Mouse (Mus musculus) liver, embryonic 11.5 days (tissue): ENCODE results near the gene Myo3b. TPM values are rescaled to one million over a fixed set of nuclear protein-coding genes. Genes with fewer than 3 reads are reported as not detected.

Experiments
- ATAC-seq: fragments of 200-750 bp; cut with Nextera tagmentation; replicated peaks from 2 replicates; pipeline ENCODE4 v1.8.0; 2017; ENCODE audit warnings: moderate number of reproducible peaks, mild to moderate bottlenecking, moderate TSS enrichment, moderate library complexity; ENCODE audit not compliant: low FRiP score
- DNase-seq: peaks from one replicate; pipeline ENCODE4 v3.0.0-alpha.2; 2017; ENCODE audit warnings: low spot score
- H3K27ac ChIP-seq: fragments of 300-500 bp; sonication (generic); 2 replicates; pipeline ENCODE4 v1.5.1; 2014; ENCODE audit warnings: mild to moderate bottlenecking, low read depth, low read length, control low read depth
- H3K27me3 ChIP-seq: fragments of 300-500 bp; sonication (generic); replicated peaks from 2 replicates; pipeline ENCODE4 v1.6.1; 2014; ENCODE audit warnings: low read length, mixed read lengths; ENCODE audit not compliant: control insufficient read depth, insufficient read depth
- H3K36me3 ChIP-seq: fragments of 300-500 bp; sonication (generic); 2 replicates; pipeline ENCODE4 v1.6.1; 2014; ENCODE audit warnings: mild to moderate bottlenecking, low read length, moderate library complexity, mixed read lengths; ENCODE audit not compliant: control insufficient read depth, insufficient read depth
- H3K4me1 ChIP-seq: fragments of 300-500 bp; sonication (generic); replicated peaks from 2 replicates; pipeline ENCODE4 v1.6.1; 2014; ENCODE audit warnings: low read length, mixed read lengths; ENCODE audit not compliant: control insufficient read depth, insufficient read depth
- H3K4me2 ChIP-seq: fragments of 300-500 bp; sonication (generic); 2 replicates; pipeline ENCODE4 v1.6.1; 2014; ENCODE audit warnings: mild to moderate bottlenecking, control low read depth, moderate library complexity
- H3K4me3 ChIP-seq: fragments of 300-500 bp; sonication (generic); 2 replicates; pipeline ENCODE4 v1.5.1; 2014; ENCODE audit warnings: low read depth, low read length, control low read depth
- H3K9ac ChIP-seq: fragments of 300-500 bp; sonication (generic); 2 replicates; pipeline ENCODE4 v1.6.1; 2014; ENCODE audit warnings: low read depth, low read length, control low read depth
- H3K9me3 ChIP-seq: fragments of 300-500 bp; sonication (generic); 2 replicates; pipeline ENCODE4 v1.6.1; 2016; ENCODE audit warnings: low read length, inconsistent platforms, mixed read lengths; ENCODE audit not compliant: control insufficient read depth
- WGBS: fragments of 180-500 bp; shearing (Covaris S2); extraction: QIAGEN DNeasy Blood & Tissue Kit; methylation state at CpG from one replicate; pipeline ENCODE4 v1.1.7; 2014; 5-methylcytosine and 5-hydroxymethylcytosine counted together
- polyA plus RNA-seq: library from polyadenylated mRNA; unstranded; fragments of >200 nt; fragmentation: Nextera tagmentation; extraction: Ambion mirVana; gene quantifications from 2 replicates; pipeline ENCODE4 v1.2.1, GENCODE M21; 2014

The Myo3b gene
- polyA plus RNA-seq, 1 experiment from 2014 or later, result not detected

DNA sequence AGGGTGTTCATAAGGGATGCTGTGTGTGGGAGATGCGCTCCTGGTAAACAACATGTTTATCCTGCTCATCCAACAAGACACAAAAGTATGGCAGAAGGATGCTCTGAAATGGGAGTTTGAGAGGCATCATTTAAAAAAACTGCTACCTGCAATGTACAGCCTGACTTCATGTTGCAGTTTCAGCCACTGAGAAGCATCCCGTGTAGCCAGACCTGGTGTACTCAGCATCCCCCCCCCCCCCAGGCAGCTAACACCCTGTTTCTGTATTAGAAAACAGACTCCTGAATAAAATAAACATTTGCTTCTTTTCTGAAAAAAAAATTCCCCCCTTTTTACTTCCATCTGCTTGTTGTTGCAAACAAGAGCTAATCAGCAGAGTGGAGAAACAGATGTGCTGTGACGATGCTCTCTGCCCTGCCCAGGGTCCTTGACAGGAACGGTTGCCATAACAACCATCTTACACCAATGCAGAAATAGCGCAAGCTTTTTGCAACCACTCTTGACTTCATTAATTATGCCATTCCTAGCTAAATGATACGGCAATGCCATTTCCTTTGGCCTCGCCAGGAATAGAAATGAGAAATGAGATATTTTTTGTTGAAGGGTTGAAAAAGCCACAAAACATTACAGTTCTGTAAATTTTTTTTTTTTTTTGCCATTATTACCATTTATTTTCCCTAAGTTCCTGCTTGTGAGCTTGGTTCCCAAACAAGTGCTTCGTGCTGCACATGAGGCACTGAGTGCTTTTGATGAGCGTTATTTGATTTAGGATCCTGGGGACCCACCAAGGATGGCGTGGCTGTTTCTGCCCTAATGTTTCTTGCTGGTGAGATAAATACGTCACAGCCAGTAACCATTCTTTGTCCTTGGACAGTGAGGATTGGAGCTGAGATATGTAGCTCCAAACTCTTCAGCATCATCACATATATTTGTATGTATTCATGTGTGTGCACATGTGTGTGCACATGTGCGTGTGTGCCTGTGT, 75.2 kb downstream of the Myo3b start:
- H3K4me2 ChIP-seq, result no peak overlapping the region
- H3K36me3 ChIP-seq, result no peaks in the 10 kb centered on the region
- ATAC-seq (no peak), DNase-seq (no peak)
- no peak overlapping the region for H3K9ac ChIP-seq
- H3K4me3 ChIP-seq, result no peak overlapping the region
- H3K4me1 ChIP-seq, result no peaks in the 10 kb centered on the region
- H3K27ac ChIP-seq, result no peak overlapping the region
- WGBS, result 67% methylated on average over 12 of the region's 12 CpGs
- H3K27me3 ChIP-seq, result no peaks in the 10 kb centered on the region
- no peaks in the 10 kb centered on the region for H3K9me3 ChIP-seq

DNA sequence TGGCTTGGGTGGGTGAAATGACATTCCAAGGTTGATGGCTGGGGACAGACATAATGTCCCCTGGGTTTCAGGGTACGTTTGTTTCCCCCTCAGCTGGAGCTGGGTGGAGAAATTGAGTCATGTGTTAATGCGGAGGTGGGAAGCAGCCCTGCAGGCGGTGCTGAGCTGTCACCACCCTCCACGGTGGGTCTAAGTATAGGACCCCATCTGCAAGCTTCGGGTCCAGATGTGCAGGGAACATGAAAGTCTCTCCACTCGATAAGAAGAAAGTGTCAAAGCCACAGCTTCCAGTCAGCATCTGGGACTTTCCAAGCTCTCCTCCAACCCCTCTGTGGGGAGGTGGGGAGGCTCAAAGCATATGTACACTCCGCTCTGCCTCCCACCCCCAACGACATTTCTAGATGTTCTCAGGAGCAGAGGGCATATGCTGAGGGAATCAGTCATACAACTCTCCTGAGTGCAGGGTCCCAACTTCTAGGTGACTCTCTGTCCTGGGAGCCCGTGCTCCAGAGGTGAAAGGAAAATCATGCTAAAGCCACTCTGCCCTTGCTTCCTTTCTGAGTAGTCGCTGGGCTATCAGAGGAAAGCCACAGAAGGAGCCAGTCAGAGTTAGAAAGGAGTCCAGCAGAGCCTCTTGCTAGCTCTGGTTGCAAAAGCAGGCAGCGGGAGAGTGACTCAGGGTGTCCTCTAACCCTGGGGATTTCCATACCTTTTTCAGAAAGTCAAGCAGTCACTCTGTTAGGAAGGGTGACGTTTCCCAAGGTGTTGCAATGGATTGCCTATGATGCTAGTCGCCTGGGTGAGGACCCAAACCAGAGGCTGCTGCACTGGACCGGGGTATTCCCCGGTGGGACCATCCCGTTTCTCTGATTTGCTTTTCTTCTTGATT, 79.7 kb downstream of the Myo3b start:
- H3K27me3 ChIP-seq, result no peaks in the 10 kb centered on the region
- DNase-seq (no peak), ATAC-seq (no peak)
- no peak overlapping the region for H3K4me3 ChIP-seq
- WGBS, result 48% methylated on average over 16 of the region's 16 CpGs
- H3K9me3 ChIP-seq, result no peaks in the 10 kb centered on the region
- H3K9ac ChIP-seq, result no peak overlapping the region
- H3K36me3 ChIP-seq, result no peaks in the 10 kb centered on the region
- H3K4me2 ChIP-seq, result no peak overlapping the region
- no peak overlapping the region for H3K27ac ChIP-seq
- no peaks in the 10 kb centered on the region for H3K4me1 ChIP-seq

DNA sequence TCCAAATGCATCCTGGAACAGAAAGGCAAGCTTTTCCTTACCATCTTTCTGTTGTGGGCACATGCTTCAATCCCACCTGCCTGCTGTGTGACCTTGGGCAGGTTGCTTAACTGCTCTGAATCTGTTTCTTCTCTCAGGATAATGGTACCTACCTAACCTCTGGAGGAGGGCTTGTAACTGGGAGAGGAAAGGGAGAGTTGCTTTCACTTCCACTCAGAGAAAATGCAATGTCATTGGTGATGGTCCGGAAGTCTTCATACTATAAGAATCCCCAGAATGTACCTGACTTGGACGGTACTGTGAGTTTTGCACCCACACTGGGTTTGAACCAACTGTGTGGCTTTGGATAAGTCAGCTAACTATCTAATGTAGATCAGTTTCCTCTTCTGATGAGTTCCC, 80.3 kb downstream of the Myo3b start:
- no peak overlapping the region for H3K4me2 ChIP-seq
- no peaks in the 10 kb centered on the region for H3K27me3 ChIP-seq
- H3K36me3 ChIP-seq, result no peaks in the 10 kb centered on the region
- no peaks in the 10 kb centered on the region for H3K9me3 ChIP-seq
- no peak for ATAC-seq
- no peak overlapping the region for H3K4me3 ChIP-seq
- no peak overlapping the region for H3K27ac ChIP-seq
- no peaks in the 10 kb centered on the region for H3K4me1 ChIP-seq
- H3K9ac ChIP-seq, result no peak overlapping the region
- 82% methylated on average over 2 of the region's 2 CpGs for WGBS
- no peak for DNase-seq

DNA sequence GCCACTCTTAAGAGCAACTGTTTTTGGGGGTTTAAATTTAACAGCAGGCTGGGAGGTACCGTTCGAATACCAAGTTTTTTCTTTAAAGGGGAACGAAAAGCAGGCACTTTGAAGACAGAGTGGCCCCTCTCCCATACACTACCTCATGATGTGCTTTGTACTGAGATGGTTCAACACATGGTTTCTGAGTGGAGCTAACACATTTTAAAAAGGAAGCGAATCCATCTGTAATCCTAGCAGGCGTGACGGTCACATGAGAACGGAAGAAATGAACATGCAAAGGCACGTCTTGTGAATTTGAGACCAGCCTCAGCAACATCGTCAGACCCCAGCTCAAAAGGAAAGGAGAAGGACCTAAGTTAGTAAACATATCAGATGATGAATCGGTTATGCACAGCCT, 87.4 kb downstream of the Myo3b start:
- no peak overlapping the region for H3K27ac ChIP-seq
- H3K4me3 ChIP-seq, result no peak overlapping the region
- no peaks in the 10 kb centered on the region for H3K36me3 ChIP-seq
- 73% methylated on average over 10 of the region's 10 CpGs for WGBS
- ATAC-seq (no peak), DNase-seq (no peak)
- no peak overlapping the region for H3K9ac ChIP-seq
- H3K27me3 ChIP-seq, result peaks cover 14% of the 10 kb centered on the region
- no peaks in the 10 kb centered on the region for H3K4me1 ChIP-seq
- H3K4me2 ChIP-seq, result no peak overlapping the region
- no peaks in the 10 kb centered on the region for H3K9me3 ChIP-seq

GRCm38 (mm10) chr2:70126783-70127182, 87.9 kb downstream of the Myo3b start:
- Histone ChIP-seq H3K27me3 (peaks cover 15% of the 10 kb centered on the region), H3K4me2 (peak overlapping the region; percentile 18; the same call in 1 of the 2 replicates), H3K27ac (no peak overlapping the region), H3K9ac (no peak overlapping the region), H3K36me3 (no peaks in the 10 kb centered on the region), H3K4me3 (no peak overlapping the region), H3K4me1 (no peaks in the 10 kb centered on the region), H3K9me3 (no peaks in the 10 kb centered on the region)
- 3% methylated on average over 13 of the region's 13 CpGs for WGBS
- ATAC-seq (no peak), DNase-seq (peak; percentile 62)

GRCm38 (mm10) chr2:70127351-70128148, 88.6 kb downstream of the Myo3b start:
- WGBS, result 21% methylated on average over 21 of the region's 21 CpGs
- Histone ChIP-seq H3K4me1 (no peaks in the 10 kb centered on the region), H3K4me2 (0 out of 2 replicates have a peak overlapping the region, but pooled peaks have one; percentile 18), H3K9ac (no peak overlapping the region), H3K9me3 (no peaks in the 10 kb centered on the region), H3K27me3 (peaks cover 15% of the 10 kb centered on the region), H3K27ac (no peak overlapping the region), H3K4me3 (no peak overlapping the region), H3K36me3 (no peaks in the 10 kb centered on the region)
- no peak for DNase-seq
- ATAC-seq, result no peak

- WGBS, result 67% methylated on average over 6 of the region's 6 CpGs
Measured at GRCm38 (mm10) chr2:70128590-70128989, 89.7 kb downstream of the Myo3b start.

GRCm38 (mm10) chr2:70129566-70129965, 90.6 kb downstream of the Myo3b start:
- no peaks in the 10 kb centered on the region for H3K9me3 ChIP-seq
- no peak overlapping the region for H3K4me2 ChIP-seq
- H3K27me3 ChIP-seq, result peaks cover 19% of the 10 kb centered on the region
- no peaks in the 10 kb centered on the region for H3K4me1 ChIP-seq
- H3K4me3 ChIP-seq, result no peak overlapping the region
- no peak for DNase-seq
- ATAC-seq, result no peak
- H3K27ac ChIP-seq, result no peak overlapping the region
- no peaks in the 10 kb centered on the region for H3K36me3 ChIP-seq
- 66% methylated on average over 3 of the region's 3 CpGs for WGBS
- H3K9ac ChIP-seq, result no peak overlapping the region

More at GRCm38 (mm10) chr2:70128590-70128989, 89.7 kb downstream of the Myo3b start:
- Histone ChIP-seq H3K4me3 (no peak overlapping the region), H3K27ac (no peak overlapping the region), H3K9me3 (no peaks in the 10 kb centered on the region), H3K36me3 (no peaks in the 10 kb centered on the region), H3K27me3 (peaks cover 19% of the 10 kb centered on the region), H3K9ac (no peak overlapping the region), H3K4me2 (no peak overlapping the region), H3K4me1 (no peaks in the 10 kb centered on the region)
- no peak for DNase-seq
- no peak for ATAC-seq
